Mouse (Mus musculus) olfactory bulb, adult 2 months (tissue): ENCODE data around the gene 9830107B12Rik.

Experiments
- CTCF ChIP-seq: fragments of 200-500 bp; IDR thresholded peaks from 2 replicates; pipeline ENCODE4 v1.5.1; 2012; ENCODE audit warnings: low read depth, mild to moderate bottlenecking, low read length, moderate library complexity; ENCODE audit not compliant: insufficient read depth
- POLR2A ChIP-seq: fragments of 200-500 bp; IDR thresholded peaks from 2 replicates; pipeline ENCODE4 v1.6.1; 2012; ENCODE audit warnings: mild to moderate bottlenecking, low read depth, low read length, moderate library complexity; ENCODE audit not compliant: insufficient read depth

DNA sequence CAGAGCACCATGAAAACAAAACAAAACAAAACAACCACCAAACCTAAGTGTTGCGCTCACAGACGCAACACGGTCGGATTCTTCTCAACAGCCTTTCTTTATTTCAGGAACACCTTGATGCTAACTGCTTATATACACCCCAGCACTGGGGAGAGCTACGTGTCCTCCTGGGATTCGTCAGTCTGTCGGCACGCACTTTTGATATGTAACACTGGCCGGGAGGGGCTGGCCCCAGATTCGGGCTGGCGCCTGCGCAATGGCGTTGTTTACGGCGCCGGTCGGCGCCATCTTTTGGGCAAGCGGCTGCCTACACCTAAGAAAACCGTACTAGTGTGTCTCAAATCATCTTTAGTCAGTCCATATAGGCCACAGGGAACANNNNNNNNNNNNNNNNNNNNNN, 25.6 kb downstream of the 9830107B12Rik start:
- TF ChIP-seq CTCF (no peak), POLR2A (no peak)
